Mouse (Mus musculus): ENCODE data around the gene Gapdhs. TPM values are rescaled to one million over a fixed set of nuclear protein-coding genes. Genes with fewer than 3 reads are reported as not detected.
"Not testable (repeated sequence)": the region's sequence is repeated elsewhere in the genome, so short reads cannot be mapped to it uniquely, and the experiment has no call there.

The Gapdhs gene
- polyA plus RNA-seq (2012; rRNA removed) (not detected in 2 replicates), polyA plus RNA-seq (2014; fragmentation: Nextera tagmentation; extraction: Ambion mirVana) (0.75 TPM in 1 of 2 replicates, not detected in the other)

GRCm38 (mm10) chr7:30743617-30744016 lies at the start of gene Gapdhs:
Gene Gapdhs (minus strand): TSS chr7:30743681.
- no CpG with 5 or more reads among the region's 4 CpGs for WGBS
- H3K4me2 ChIP-seq (replicated peaks; ENCODE audit: low read depth, low read length, severe bottlenecking); DNase-seq (ENCODE audit: low spot score); H3K9me3 ChIP-seq (ENCODE audit: control insufficient read depth, low read length); ATAC-seq (ENCODE audit: low FRiP score, low read depth); H3K4me3 ChIP-seq (replicated peaks; ENCODE audit: low read length); H3K9ac ChIP-seq (ENCODE audit: low read depth, low read length, severe bottlenecking); H3K27ac ChIP-seq (replicated peaks; ENCODE audit: low read depth, low read length); H3K4me1 ChIP-seq (ENCODE audit: control insufficient read depth, insufficient read depth, low read length); H3K36me3 ChIP-seq (ENCODE audit: control insufficient read depth, insufficient read depth, low read length); H3K27me3 ChIP-seq (ENCODE audit: control insufficient read depth, insufficient read depth, low read length): not testable (repeated sequence)

- H3K27me3 ChIP-seq (ENCODE audit: control insufficient read depth, insufficient read depth, low read length), result no peaks in the 10 kb centered on the region
- WGBS, result 27% methylated on average over 9 of the region's 9 CpGs
- no peak for TF ChIP-seq POLR2A (IDR thresholded peaks at IDR 0.05; ENCODE audit: borderline replicate concordance, extremely low read depth, insufficient read depth, insufficient read length)
- H3K36me3 ChIP-seq (ENCODE audit: control insufficient read depth, insufficient read depth, low read length), result no peaks in the 10 kb centered on the region
- DNase-seq (ENCODE audit: low spot score) (peak; percentile 27), ATAC-seq (ENCODE audit: low FRiP score, low read depth) (no peak)
- H3K9ac ChIP-seq (ENCODE audit: low read depth, low read length, severe bottlenecking), result no peak overlapping the region
- no peak overlapping the region for H3K4me2 ChIP-seq (replicated peaks; ENCODE audit: low read depth, low read length, severe bottlenecking)
- no peak overlapping the region for H3K4me3 ChIP-seq (replicated peaks; ENCODE audit: low read length)
- no peaks in the 10 kb centered on the region for H3K9me3 ChIP-seq (ENCODE audit: control insufficient read depth, low read length)
- H3K4me1 ChIP-seq (ENCODE audit: control insufficient read depth, insufficient read depth, low read length), result no peaks in the 10 kb centered on the region
- no peak overlapping the region for H3K27ac ChIP-seq (replicated peaks; ENCODE audit: low read depth, low read length)
These were observed 48.4 kb upstream of the Gapdhs start for GRCm38 (mm10) chr7:30791921-30792320.

- DNase-seq (ENCODE audit: low spot score), result no peak
- no peak overlapping the region for H3K4me2 ChIP-seq (replicated peaks; ENCODE audit: low read depth, low read length, severe bottlenecking)
- H3K9ac ChIP-seq (ENCODE audit: low read depth, low read length, severe bottlenecking), result no peak overlapping the region
- no peak for TF ChIP-seq POLR2A (IDR thresholded peaks at IDR 0.05; ENCODE audit: borderline replicate concordance, extremely low read depth, insufficient read depth, insufficient read length)
- H3K36me3 ChIP-seq (ENCODE audit: control insufficient read depth, insufficient read depth, low read length), result no peaks in the 10 kb centered on the region
- WGBS, result 84% methylated on average over 10 of the region's 10 CpGs
- no peaks in the 10 kb centered on the region for H3K27me3 ChIP-seq (ENCODE audit: control insufficient read depth, insufficient read depth, low read length)
- H3K4me3 ChIP-seq (replicated peaks; ENCODE audit: low read length), result no peak overlapping the region
- no peak for ATAC-seq (ENCODE audit: low FRiP score, low read depth)
- no peak overlapping the region for H3K27ac ChIP-seq (replicated peaks; ENCODE audit: low read depth, low read length)
- no peaks in the 10 kb centered on the region for H3K9me3 ChIP-seq (ENCODE audit: control insufficient read depth, low read length)
- no peaks in the 10 kb centered on the region for H3K4me1 ChIP-seq (ENCODE audit: control insufficient read depth, insufficient read depth, low read length)
These were observed 46.7 kb upstream of the Gapdhs start for GRCm38 (mm10) chr7:30790141-30790540.

- H3K27ac ChIP-seq (replicated peaks; ENCODE audit: low read depth, low read length), result no peak within 1 kb of the TSS
- WGBS, result 44% methylated on average over 14 of the region's 15 CpGs
- ATAC-seq (ENCODE audit: low FRiP score, low read depth), result no peak
- no peak within 1 kb of the TSS for H3K9ac ChIP-seq (ENCODE audit: low read depth, low read length, severe bottlenecking)
- H3K36me3 ChIP-seq (ENCODE audit: control insufficient read depth, insufficient read depth, low read length), result no peaks in the 10 kb centered on the region
- H3K4me1 ChIP-seq (ENCODE audit: control insufficient read depth, insufficient read depth, low read length), result no peaks in the 10 kb centered on the region
- H3K4me3 ChIP-seq (replicated peaks; ENCODE audit: low read length), result no peak within 1 kb of the TSS
- DNase-seq (ENCODE audit: low spot score), result peak; percentile 6
- no peak for TF ChIP-seq POLR2A (IDR thresholded peaks at IDR 0.05; ENCODE audit: borderline replicate concordance, extremely low read depth, insufficient read depth, insufficient read length)
- H3K27me3 ChIP-seq (ENCODE audit: control insufficient read depth, insufficient read depth, low read length), result no peaks in the 10 kb centered on the region
- H3K9me3 ChIP-seq (ENCODE audit: control insufficient read depth, low read length), result no peaks in the 10 kb centered on the region
- no peak within 1 kb of the TSS for H3K4me2 ChIP-seq (replicated peaks; ENCODE audit: low read depth, low read length, severe bottlenecking)
These were observed 44.0 kb upstream of the Gapdhs start, which contains the start of gene Krtdap for GRCm38 (mm10) chr7:30787377-30788022. Gene Krtdap (plus strand): TSS chr7:30787896.

DNA sequence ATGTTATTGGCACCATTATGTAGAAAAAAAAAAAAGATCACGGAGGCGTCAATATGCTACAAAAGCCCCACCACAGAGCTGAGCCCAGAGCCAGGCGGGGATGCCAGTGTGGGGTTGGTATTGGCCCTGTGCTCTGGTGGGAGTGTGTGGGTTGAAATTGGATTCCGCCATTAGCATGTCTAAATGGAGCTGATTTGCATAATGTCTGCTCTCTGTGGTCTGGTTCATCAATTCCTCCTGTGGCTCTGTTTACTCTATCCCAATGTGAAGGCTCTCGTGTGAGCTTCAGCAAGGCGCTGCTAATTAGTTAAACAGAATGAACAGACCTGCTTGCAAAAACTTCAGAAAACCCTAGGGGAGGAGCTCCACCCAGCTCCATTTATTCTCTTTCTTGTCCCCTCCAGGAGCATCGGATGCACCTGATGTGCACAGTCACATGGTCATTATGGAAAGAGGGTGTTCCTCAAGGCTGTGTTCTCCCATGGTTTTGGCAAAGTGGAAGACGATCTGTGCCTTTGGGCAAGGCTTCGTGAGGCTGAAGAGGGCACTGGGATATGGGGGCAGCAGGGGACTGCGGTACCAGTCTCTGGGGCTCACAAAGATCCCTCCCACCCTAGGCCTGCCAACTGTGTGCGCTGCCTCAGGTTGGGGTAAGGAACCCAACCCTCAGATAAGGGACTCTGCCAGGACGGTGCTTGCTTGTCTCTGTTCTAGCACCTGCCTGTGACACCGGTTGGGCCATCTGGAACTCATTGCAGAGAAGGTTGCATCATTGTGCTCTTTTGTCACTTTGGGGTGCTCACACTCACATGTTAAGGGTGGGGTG lies 42.5 kb upstream of the Gapdhs start:
- ATAC-seq (ENCODE audit: low FRiP score, low read depth) (no peak), DNase-seq (ENCODE audit: low spot score) (no peak)
- WGBS, result 67% methylated on average over 13 of the region's 13 CpGs
- H3K9me3 ChIP-seq (ENCODE audit: control insufficient read depth, low read length), result no peaks in the 10 kb centered on the region
- no peak overlapping the region for H3K9ac ChIP-seq (ENCODE audit: low read depth, low read length, severe bottlenecking)
- no peak for TF ChIP-seq POLR2A (IDR thresholded peaks at IDR 0.05; ENCODE audit: borderline replicate concordance, extremely low read depth, insufficient read depth, insufficient read length)
- H3K4me1 ChIP-seq (ENCODE audit: control insufficient read depth, insufficient read depth, low read length), result no peaks in the 10 kb centered on the region
- H3K27ac ChIP-seq (replicated peaks; ENCODE audit: low read depth, low read length), result no peak overlapping the region
- no peaks in the 10 kb centered on the region for H3K27me3 ChIP-seq (ENCODE audit: control insufficient read depth, insufficient read depth, low read length)
- H3K36me3 ChIP-seq (ENCODE audit: control insufficient read depth, insufficient read depth, low read length), result no peaks in the 10 kb centered on the region
- no peak overlapping the region for H3K4me3 ChIP-seq (replicated peaks; ENCODE audit: low read length)
- no peak overlapping the region for H3K4me2 ChIP-seq (replicated peaks; ENCODE audit: low read depth, low read length, severe bottlenecking)

All from limb, embryonic 14.5 days (tissue).